Mouse (Mus musculus): ENCODE measurements at regions not wholly inside any gene's neighbourhood (a gene's known extent, or its start where the extent isn't known, plus 50 kb on each side); places are given as distances from the start of the nearest gene placed in this dataset.
A peak's percentile ranks its signal among the peaks of the same experiment; 100 is the strongest.

DNA sequence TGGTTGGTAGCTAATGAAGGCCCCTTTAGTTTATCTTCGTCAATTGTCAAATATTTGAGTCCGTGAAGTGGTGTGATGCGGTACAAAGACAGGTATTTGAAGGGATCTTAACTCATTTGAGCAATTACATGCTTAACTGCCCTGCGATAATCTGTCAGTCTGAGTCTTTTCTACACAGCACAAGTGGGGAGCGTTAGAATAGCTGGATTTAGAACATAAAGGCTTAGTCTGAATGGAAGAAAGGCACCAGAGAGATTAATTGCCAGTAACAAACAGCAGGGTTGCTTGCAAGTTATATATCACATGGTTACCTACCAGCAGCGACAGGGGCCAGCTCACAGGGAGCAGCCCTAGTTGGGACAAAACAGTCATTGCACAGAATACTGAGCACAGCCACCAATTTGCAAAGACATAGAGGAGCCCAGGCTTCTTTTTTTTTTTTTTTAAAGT is 416.3 kb downstream of the Nr2f2 start:
- 40% methylated on average over 6 of the region's 6 CpGs for WGBS
- DNase-seq (ENCODE audit: low spot score), result no peak
- no peaks in the 10 kb centered on the region for H3K36me3 ChIP-seq (ENCODE audit: control insufficient read depth, insufficient read depth, low read length)
- H3K27ac ChIP-seq (replicated peaks; ENCODE audit: low read depth, low read length), result no peak overlapping the region
- H3K9ac ChIP-seq (ENCODE audit: low read length), result no peak overlapping the region
- no peak overlapping the region for H3K4me3 ChIP-seq (ENCODE audit: low read depth, low read length)
- H3K9me3 ChIP-seq (ENCODE audit: control insufficient read depth, low read length), result no peaks in the 10 kb centered on the region
- no peaks in the 10 kb centered on the region for H3K27me3 ChIP-seq (ENCODE audit: control insufficient read depth, insufficient read depth, low read length)
- H3K4me1 ChIP-seq (ENCODE audit: control insufficient read depth, insufficient read depth, low read length), result peaks cover 7% of the 10 kb centered on the region
- no peak overlapping the region for H3K4me2 ChIP-seq (ENCODE audit: low read depth, severe bottlenecking)
- no peak for ATAC-seq (ENCODE audit: insufficient number of reproducible peaks, low FRiP score, low TSS enrichment, low read depth)

DNA sequence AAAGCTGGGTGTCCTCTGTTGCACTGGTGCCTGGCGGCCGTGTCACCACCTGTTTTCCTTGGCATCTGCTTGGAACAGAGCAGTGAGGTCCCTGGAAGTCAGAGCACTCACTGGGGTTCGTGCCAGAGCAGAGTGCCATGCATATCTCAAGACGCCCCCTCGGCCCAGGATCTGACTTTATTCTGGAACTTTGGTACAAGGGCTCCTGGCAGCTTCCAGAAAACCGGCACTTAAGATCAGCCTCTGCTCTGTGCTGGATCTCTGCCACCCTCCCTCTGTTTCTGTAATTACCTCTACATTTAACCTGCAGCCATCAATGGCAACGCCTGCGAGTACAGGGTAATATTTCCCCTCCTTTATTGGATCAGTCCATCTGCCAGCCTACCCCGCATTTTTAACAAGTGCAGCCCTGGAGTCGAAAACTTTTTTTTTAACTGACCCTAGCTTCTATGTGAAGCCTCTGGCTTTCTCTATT is 416.9 kb downstream of the Nr2f2 start:
- H3K27ac ChIP-seq (replicated peaks; ENCODE audit: low read depth, low read length), result no peak overlapping the region
- no peak overlapping the region for H3K4me3 ChIP-seq (ENCODE audit: low read depth, low read length)
- ATAC-seq (ENCODE audit: insufficient number of reproducible peaks, low FRiP score, low TSS enrichment, low read depth), result no peak
- 0 out of 2 replicates have a peak overlapping the region, but pooled peaks have one; percentile 17 for H3K4me2 ChIP-seq (ENCODE audit: low read depth, severe bottlenecking)
- DNase-seq (ENCODE audit: low spot score), result peak; percentile 22
- H3K36me3 ChIP-seq (ENCODE audit: control insufficient read depth, insufficient read depth, low read length), result no peaks in the 10 kb centered on the region
- no peaks in the 10 kb centered on the region for H3K9me3 ChIP-seq (ENCODE audit: control insufficient read depth, low read length)
- H3K27me3 ChIP-seq (ENCODE audit: control insufficient read depth, insufficient read depth, low read length), result no peaks in the 10 kb centered on the region
- H3K4me1 ChIP-seq (ENCODE audit: control insufficient read depth, insufficient read depth, low read length), result peaks cover 7% of the 10 kb centered on the region
- H3K9ac ChIP-seq (ENCODE audit: low read length), result no peak overlapping the region
- 41% methylated on average over 10 of the region's 10 CpGs for WGBS

DNA sequence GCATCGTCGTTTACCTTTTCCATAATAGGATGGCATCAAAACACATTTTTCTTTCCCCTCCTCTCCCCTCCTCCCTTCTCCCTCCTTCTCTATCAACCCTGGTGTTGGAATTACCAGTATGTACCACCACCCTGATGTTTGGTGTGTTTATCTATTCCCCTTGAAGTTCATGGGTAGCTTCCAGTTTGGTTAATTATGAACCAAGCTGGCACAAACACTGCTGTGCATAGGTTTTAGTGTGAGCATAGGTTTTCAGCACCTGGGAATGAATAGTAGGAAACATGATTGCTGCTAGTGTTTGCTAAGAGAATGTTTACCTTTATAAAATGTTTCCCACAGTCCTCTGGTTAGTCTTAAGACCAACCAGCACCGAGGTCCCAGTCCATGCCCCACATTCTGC is 420.1 kb downstream of the Nr2f2 start:
- Histone ChIP-seq H3K9ac (ENCODE audit: low read length) (no peak overlapping the region), H3K36me3 (ENCODE audit: control insufficient read depth, insufficient read depth, low read length) (no peaks in the 10 kb centered on the region), H3K4me1 (ENCODE audit: control insufficient read depth, insufficient read depth, low read length) (peaks cover 7% of the 10 kb centered on the region), H3K9me3 (ENCODE audit: control insufficient read depth, low read length) (no peaks in the 10 kb centered on the region), H3K4me2 (ENCODE audit: low read depth, severe bottlenecking) (no peak overlapping the region), H3K27ac (replicated peaks; ENCODE audit: low read depth, low read length) (no peak overlapping the region), H3K4me3 (ENCODE audit: low read depth, low read length) (no peak overlapping the region), H3K27me3 (ENCODE audit: control insufficient read depth, insufficient read depth, low read length) (no peaks in the 10 kb centered on the region)
- 86% methylated on average over 3 of the region's 3 CpGs for WGBS
- DNase-seq (ENCODE audit: low spot score) (no peak), ATAC-seq (ENCODE audit: insufficient number of reproducible peaks, low FRiP score, low TSS enrichment, low read depth) (no peak)

DNA sequence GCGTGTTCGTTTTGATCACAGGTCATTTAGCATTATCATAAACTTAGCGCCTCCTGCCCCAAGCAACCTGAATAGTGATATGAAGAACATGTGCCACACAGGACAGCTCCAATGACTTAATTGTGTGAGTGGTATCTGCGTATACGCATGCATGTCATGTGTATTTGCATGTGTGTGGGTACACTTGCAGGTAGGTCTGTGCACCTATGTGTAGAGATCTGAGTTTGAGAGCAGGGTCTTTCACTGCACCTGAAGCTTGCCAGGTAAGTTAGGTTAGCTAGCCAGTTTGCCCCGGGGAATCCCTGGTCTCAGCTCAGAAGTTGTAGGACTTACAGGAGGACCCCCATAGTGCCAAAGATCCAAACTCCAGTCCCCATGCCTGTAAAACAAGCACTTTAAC is 424.7 kb downstream of the Nr2f2 start:
- no peak for DNase-seq (ENCODE audit: low spot score)
- H3K4me1 ChIP-seq (ENCODE audit: control insufficient read depth, insufficient read depth, low read length), result no peaks in the 10 kb centered on the region
- no peak for ATAC-seq (ENCODE audit: insufficient number of reproducible peaks, low FRiP score, low TSS enrichment, low read depth)
- no peaks in the 10 kb centered on the region for H3K36me3 ChIP-seq (ENCODE audit: control insufficient read depth, insufficient read depth, low read length)
- H3K9ac ChIP-seq (ENCODE audit: low read length), result no peak overlapping the region
- no peak overlapping the region for H3K4me2 ChIP-seq (ENCODE audit: low read depth, severe bottlenecking)
- H3K4me3 ChIP-seq (ENCODE audit: low read depth, low read length), result no peak overlapping the region
- no peak overlapping the region for H3K27ac ChIP-seq (replicated peaks; ENCODE audit: low read depth, low read length)
- WGBS, result 93% methylated on average over 6 of the region's 6 CpGs
- H3K27me3 ChIP-seq (ENCODE audit: control insufficient read depth, insufficient read depth, low read length), result no peaks in the 10 kb centered on the region
- H3K9me3 ChIP-seq (ENCODE audit: control insufficient read depth, low read length), result no peaks in the 10 kb centered on the region

- WGBS, result 93% methylated on average over 5 of the region's 5 CpGs
- H3K4me3 ChIP-seq (ENCODE audit: low read depth, low read length), result no peak overlapping the region
- H3K9ac ChIP-seq (ENCODE audit: low read length), result no peak overlapping the region
- no peaks in the 10 kb centered on the region for H3K4me1 ChIP-seq (ENCODE audit: control insufficient read depth, insufficient read depth, low read length)
- DNase-seq (ENCODE audit: low spot score) (no peak), ATAC-seq (ENCODE audit: insufficient number of reproducible peaks, low FRiP score, low TSS enrichment, low read depth) (no peak)
- H3K36me3 ChIP-seq (ENCODE audit: control insufficient read depth, insufficient read depth, low read length), result no peaks in the 10 kb centered on the region
- H3K4me2 ChIP-seq (ENCODE audit: low read depth, severe bottlenecking), result no peak overlapping the region
- H3K27ac ChIP-seq (replicated peaks; ENCODE audit: low read depth, low read length), result no peak overlapping the region
- no peaks in the 10 kb centered on the region for H3K9me3 ChIP-seq (ENCODE audit: control insufficient read depth, low read length)
- H3K27me3 ChIP-seq (ENCODE audit: control insufficient read depth, insufficient read depth, low read length), result no peaks in the 10 kb centered on the region
Observed at GRCm38 (mm10) chr7:69925261-69925660, 441.3 kb downstream of the Nr2f2 start.

DNA sequence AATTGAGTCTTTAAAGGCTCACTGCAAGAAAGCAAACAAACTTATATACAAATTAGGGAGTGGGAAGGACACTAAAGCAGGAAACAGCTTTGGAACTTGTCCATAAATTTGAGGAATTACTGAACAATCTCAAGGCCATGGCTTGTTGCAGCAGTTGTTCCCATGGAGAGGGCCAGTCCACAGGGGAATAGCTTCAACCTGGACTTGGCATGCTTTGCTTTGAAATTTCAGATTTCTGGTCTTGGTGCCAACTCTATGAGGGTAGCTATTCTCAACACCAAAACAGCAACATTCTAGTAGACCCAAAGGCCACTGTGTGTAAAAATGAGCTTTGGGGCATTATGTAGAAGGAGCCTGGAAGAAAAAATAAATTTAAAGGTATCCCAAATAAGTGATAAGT is 442.0 kb downstream of the Nr2f2 start:
- H3K27ac ChIP-seq (replicated peaks; ENCODE audit: low read depth, low read length), result no peak overlapping the region
- H3K36me3 ChIP-seq (ENCODE audit: control insufficient read depth, insufficient read depth, low read length), result no peaks in the 10 kb centered on the region
- no peak overlapping the region for H3K4me2 ChIP-seq (ENCODE audit: low read depth, severe bottlenecking)
- H3K4me1 ChIP-seq (ENCODE audit: control insufficient read depth, insufficient read depth, low read length), result no peaks in the 10 kb centered on the region
- H3K4me3 ChIP-seq (ENCODE audit: low read depth, low read length), result no peak overlapping the region
- DNase-seq (ENCODE audit: low spot score), result no peak
- ATAC-seq (ENCODE audit: insufficient number of reproducible peaks, low FRiP score, low TSS enrichment, low read depth), result no peak
- no peaks in the 10 kb centered on the region for H3K27me3 ChIP-seq (ENCODE audit: control insufficient read depth, insufficient read depth, low read length)
- H3K9me3 ChIP-seq (ENCODE audit: control insufficient read depth, low read length), result no peaks in the 10 kb centered on the region
- no peak overlapping the region for H3K9ac ChIP-seq (ENCODE audit: low read length)

DNA sequence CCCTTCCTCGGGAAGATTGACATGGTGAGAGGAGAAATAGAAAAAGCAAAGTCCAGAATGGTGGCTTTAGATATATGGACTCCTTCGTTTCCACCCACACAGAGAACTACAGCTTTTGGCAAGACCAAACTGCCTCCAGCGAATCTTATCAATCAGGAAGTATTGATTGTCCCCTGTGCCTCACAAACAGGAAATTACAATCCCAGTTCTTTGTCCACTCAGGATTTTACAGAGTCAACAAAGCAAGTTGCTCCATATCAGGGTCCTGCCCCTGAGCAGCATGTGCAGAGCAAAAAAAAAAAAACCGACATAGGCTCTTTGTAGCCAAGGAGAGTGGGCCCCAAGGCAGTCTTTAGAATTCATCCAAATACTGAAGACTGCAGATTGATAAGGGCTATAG is 454.8 kb downstream of the Nr2f2 start:
- H3K36me3 ChIP-seq (ENCODE audit: control insufficient read depth, insufficient read depth, low read length), result no peaks in the 10 kb centered on the region
- H3K27ac ChIP-seq (replicated peaks; ENCODE audit: low read depth, low read length), result no peak overlapping the region
- DNase-seq (ENCODE audit: low spot score) (no peak), ATAC-seq (ENCODE audit: insufficient number of reproducible peaks, low FRiP score, low TSS enrichment, low read depth) (no peak)
- no peak overlapping the region for H3K4me2 ChIP-seq (ENCODE audit: low read depth, severe bottlenecking)
- H3K9ac ChIP-seq (ENCODE audit: low read length), result no peak overlapping the region
- no peaks in the 10 kb centered on the region for H3K4me1 ChIP-seq (ENCODE audit: control insufficient read depth, insufficient read depth, low read length)
- WGBS, result 81% methylated on average over 4 of the region's 4 CpGs
- no peaks in the 10 kb centered on the region for H3K9me3 ChIP-seq (ENCODE audit: control insufficient read depth, low read length)
- no peaks in the 10 kb centered on the region for H3K27me3 ChIP-seq (ENCODE audit: control insufficient read depth, insufficient read depth, low read length)
- H3K4me3 ChIP-seq (ENCODE audit: low read depth, low read length), result no peak overlapping the region

GRCm38 (mm10) chr7:69890503-69891061 is 476.0 kb downstream of the Nr2f2 start:
- Histone ChIP-seq H3K4me3 (ENCODE audit: low read depth, low read length) (no peak overlapping the region), H3K36me3 (ENCODE audit: control insufficient read depth, insufficient read depth, low read length) (no peaks in the 10 kb centered on the region), H3K27me3 (ENCODE audit: control insufficient read depth, insufficient read depth, low read length) (no peaks in the 10 kb centered on the region), H3K4me2 (ENCODE audit: low read depth, severe bottlenecking) (no peak overlapping the region), H3K9ac (ENCODE audit: low read length) (no peak overlapping the region), H3K27ac (replicated peaks; ENCODE audit: low read depth, low read length) (no peak overlapping the region), H3K4me1 (ENCODE audit: control insufficient read depth, insufficient read depth, low read length) (no peaks in the 10 kb centered on the region), H3K9me3 (ENCODE audit: control insufficient read depth, low read length) (no peaks in the 10 kb centered on the region)
- ATAC-seq (ENCODE audit: insufficient number of reproducible peaks, low FRiP score, low TSS enrichment, low read depth), result no peak
- WGBS, result 75% methylated on average over 9 of the region's 9 CpGs
- DNase-seq (ENCODE audit: low spot score), result no peak

DNA sequence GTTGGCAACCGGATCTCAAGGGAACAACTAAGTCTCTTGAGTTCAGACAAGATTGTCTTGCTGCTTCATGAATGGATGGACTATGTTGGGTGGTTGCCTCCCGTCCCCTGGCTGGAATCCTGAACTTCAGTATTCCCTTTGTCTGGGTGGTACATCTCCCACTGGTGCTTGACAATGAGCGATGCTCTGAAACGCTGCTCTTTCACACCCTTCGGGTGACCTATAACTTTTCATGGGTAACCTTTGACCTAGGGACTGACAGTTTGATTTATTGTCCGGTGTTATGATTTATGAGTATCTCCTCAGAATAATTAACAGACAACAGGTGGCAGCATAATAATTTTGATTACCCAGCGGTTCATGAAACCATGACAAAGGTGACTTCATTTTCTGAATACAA is 478.3 kb downstream of the Nr2f2 start:
- no peak overlapping the region for H3K4me3 ChIP-seq (ENCODE audit: low read depth, low read length)
- 91% methylated on average over 7 of the region's 7 CpGs for WGBS
- no peak overlapping the region for H3K4me2 ChIP-seq (ENCODE audit: low read depth, severe bottlenecking)
- no peaks in the 10 kb centered on the region for H3K36me3 ChIP-seq (ENCODE audit: control insufficient read depth, insufficient read depth, low read length)
- no peak for DNase-seq (ENCODE audit: low spot score)
- no peaks in the 10 kb centered on the region for H3K27me3 ChIP-seq (ENCODE audit: control insufficient read depth, insufficient read depth, low read length)
- no peaks in the 10 kb centered on the region for H3K4me1 ChIP-seq (ENCODE audit: control insufficient read depth, insufficient read depth, low read length)
- ATAC-seq (ENCODE audit: insufficient number of reproducible peaks, low FRiP score, low TSS enrichment, low read depth), result no peak
- no peak overlapping the region for H3K9ac ChIP-seq (ENCODE audit: low read length)
- H3K27ac ChIP-seq (replicated peaks; ENCODE audit: low read depth, low read length), result no peak overlapping the region
- H3K9me3 ChIP-seq (ENCODE audit: control insufficient read depth, low read length), result no peaks in the 10 kb centered on the region

Data from limb, embryonic 11.5 days (tissue).